Mouse (Mus musculus) urinary bladder, postnatal 25 days (tissue): ENCODE results near the gene Stk39.

ENCODE experiments used
- DNase-seq: peaks from one replicate; pipeline ENCODE4 v3.0.0; 2022; ENCODE audit warnings: low spot score

Stk39 gene

GRCm38 (mm10) chr2:68458115-68458514 lies 14.0 kb downstream of the Stk39 start:
- DNase-seq = no peak

- no peak for DNase-seq
These were observed 14.5 kb downstream of the Stk39 start for GRCm38 (mm10) chr2:68457455-68458032.

GRCm38 (mm10) chr2:68456899-68457298 lies 15.2 kb downstream of the Stk39 start:
- DNase-seq = no peak

- DNase-seq = no peak
These were observed 19.7 kb downstream of the Stk39 start for GRCm38 (mm10) chr2:68452379-68452778.

- no peak for DNase-seq
These were observed 24.0 kb downstream of the Stk39 start for GRCm38 (mm10) chr2:68448035-68448434.

GRCm38 (mm10) chr2:68443141-68443540 lies 28.9 kb downstream of the Stk39 start:
- DNase-seq = no peak

GRCm38 (mm10) chr2:68442113-68442717 lies 29.9 kb downstream of the Stk39 start:
- DNase-seq = no peak

GRCm38 (mm10) chr2:68439614-68440013 lies 32.5 kb downstream of the Stk39 start:
- DNase-seq = no peak

GRCm38 (mm10) chr2:68437920-68438319 lies 34.1 kb downstream of the Stk39 start:
- DNase-seq = no peak

- DNase-seq = no peak
These were observed 34.9 kb downstream of the Stk39 start for GRCm38 (mm10) chr2:68437216-68437615.

GRCm38 (mm10) chr2:68436305-68436704 lies 35.8 kb downstream of the Stk39 start:
- DNase-seq = no peak

- no peak for DNase-seq
These were observed 36.4 kb downstream of the Stk39 start for GRCm38 (mm10) chr2:68435494-68436255.

- DNase-seq = no peak
These were observed 37.1 kb downstream of the Stk39 start for GRCm38 (mm10) chr2:68434997-68435396.

GRCm38 (mm10) chr2:68434576-68434975 lies 37.5 kb downstream of the Stk39 start:
- DNase-seq = no peak

- no peak for DNase-seq
These were observed 38.2 kb downstream of the Stk39 start for GRCm38 (mm10) chr2:68433736-68434312.

GRCm38 (mm10) chr2:68432834-68433233 lies 39.2 kb downstream of the Stk39 start:
- no peak for DNase-seq

GRCm38 (mm10) chr2:68431024-68431962 lies 40.8 kb downstream of the Stk39 start:
- DNase-seq = no peak

- DNase-seq = no peak
These were observed 41.6 kb downstream of the Stk39 start for GRCm38 (mm10) chr2:68430493-68430892.

- no peak for DNase-seq
These were observed 42.6 kb downstream of the Stk39 start for GRCm38 (mm10) chr2:68429436-68429835.

GRCm38 (mm10) chr2:68426977-68427577 lies 45.0 kb downstream of the Stk39 start:
- no peak for DNase-seq

- no peak for DNase-seq
These were observed 46.0 kb downstream of the Stk39 start for GRCm38 (mm10) chr2:68426074-68426473.
